Mouse (Mus musculus): ENCODE measurements at regions not wholly inside any gene's neighbourhood (a gene's known extent, or its start where the extent isn't known, plus 50 kb on each side); places are given as distances from the start of the nearest gene placed in this dataset.

GRCm38 (mm10) chr10:55767571-55767970, 339.1 kb upstream of the Msl3l2 start:
- DNase-seq: peak; percentile 75

- DNase-seq: peak; percentile 14
Observed at GRCm38 (mm10) chr10:55769642-55770041, 337.1 kb upstream of the Msl3l2 start.

GRCm38 (mm10) chr10:55782674-55783469, 323.8 kb upstream of the Msl3l2 start:
- DNase-seq: no peak

- DNase-seq: peak; percentile 70
Observed at GRCm38 (mm10) chr10:55813966-55814365, 292.8 kb upstream of the Msl3l2 start.

GRCm38 (mm10) chr10:55851361-55851760, 255.4 kb upstream of the Msl3l2 start:
- DNase-seq: no peak

GRCm38 (mm10) chr10:55892606-55893005, 214.1 kb upstream of the Msl3l2 start:
- DNase-seq: no peak

GRCm38 (mm10) chr10:55929100-55929499, 177.6 kb upstream of the Msl3l2 start:
- DNase-seq: no peak

GRCm38 (mm10) chr10:55933993-55934392, 172.7 kb upstream of the Msl3l2 start:
- DNase-seq: no peak

- DNase-seq: no peak
Observed at GRCm38 (mm10) chr10:55935447-55935846, 171.3 kb upstream of the Msl3l2 start.

GRCm38 (mm10) chr10:55962627-55963203, 144.0 kb upstream of the Msl3l2 start:
- DNase-seq: no peak
